Mouse (Mus musculus) forebrain, embryonic 14.5 days (tissue): ENCODE results near the gene Pcmt1. TPM values are rescaled to one million over a fixed set of nuclear protein-coding genes. Genes with fewer than 3 reads are reported as not detected.

Experiments
- ATAC-seq: fragments of 200-750 bp; cut with Nextera tagmentation; 2 replicates; pipeline ENCODE4 v1.8.0; 2017; ENCODE audit warnings: mild to moderate bottlenecking, moderate library complexity
- DNase-seq: peaks from one replicate; pipeline ENCODE4 v3.0.0-alpha.2; 2015; ENCODE audit warnings: low spot score
- H3K27ac ChIP-seq: fragments of 300-500 bp; sonication (generic); 2 replicates; pipeline ENCODE4 v1.5.1; 2014; ENCODE audit warnings: low read depth, mild to moderate bottlenecking, control low read depth, low read length, moderate library complexity
- H3K27me3 ChIP-seq: fragments of 300-500 bp; sonication (generic); replicated peaks from 2 replicates; pipeline ENCODE4 v1.6.1; 2014; ENCODE audit warnings: low read length, control low read depth, mixed read lengths; ENCODE audit not compliant: control insufficient read depth, insufficient read depth
- H3K36me3 ChIP-seq: fragments of 300-500 bp; sonication (generic); 2 replicates; pipeline ENCODE4 v1.6.1; 2014; ENCODE audit warnings: low read length, control low read depth; ENCODE audit not compliant: control insufficient read depth, insufficient read depth
- H3K4me1 ChIP-seq: fragments of 300-500 bp; sonication (generic); 2 replicates; pipeline ENCODE4 v1.6.1; 2014; ENCODE audit warnings: antibody characterized with exemption, low read length, control low read depth; ENCODE audit not compliant: control insufficient read depth, insufficient read depth
- H3K4me2 ChIP-seq: fragments of 300-500 bp; sonication (generic); 2 replicates; pipeline ENCODE4 v1.6.1; 2014; ENCODE audit warnings: mild to moderate bottlenecking, control low read depth, low read length
- H3K4me3 ChIP-seq: fragments of 300-500 bp; sonication (generic); 2 replicates; pipeline ENCODE4 v1.5.1; 2014; ENCODE audit warnings: low read depth, low read length, control low read depth
- H3K9ac ChIP-seq: fragments of 300-500 bp; sonication (generic); 2 replicates; pipeline ENCODE4 v1.6.1; 2014; ENCODE audit warnings: mild to moderate bottlenecking, low read length, control low read depth, moderate library complexity
- H3K9me3 ChIP-seq: fragments of 300-500 bp; sonication (generic); replicated peaks from 2 replicates; pipeline ENCODE4 v1.6.1; 2016; ENCODE audit warnings: low read length, control low read depth, mixed read lengths; ENCODE audit not compliant: control insufficient read depth
- WGBS: fragments of 180-500 bp; shearing (Covaris S2); extraction: QIAGEN DNeasy Blood & Tissue Kit; methylation state at CpG from one replicate; pipeline ENCODE4 v1.1.7; 2014; 5-methylcytosine and 5-hydroxymethylcytosine counted together
- polyA plus RNA-seq: library from polyadenylated mRNA; unstranded; fragments of >200 nt; fragmentation: Nextera tagmentation; extraction: Ambion mirVana; gene quantifications from 2 replicates; pipeline ENCODE4 v1.2.1, GENCODE M21; 2014

Pcmt1 gene
- polyA plus RNA-seq, 1 experiment from 2014 or later, result 172 TPM

GRCm38 (mm10) chr10:7611647-7612046 is 69.3 kb downstream of the Pcmt1 start:
- ATAC-seq (no peak), DNase-seq (no peak)
- H3K27ac ChIP-seq, result no peak overlapping the region
- H3K4me1 ChIP-seq, result no peaks in the 10 kb centered on the region
- no peak overlapping the region for H3K4me3 ChIP-seq
- 49% methylated on average over 6 of the region's 6 CpGs for WGBS
- H3K9ac ChIP-seq, result no peak overlapping the region
- H3K27me3 ChIP-seq, result no peaks in the 10 kb centered on the region
- H3K9me3 ChIP-seq, result peaks cover 4% of the 10 kb centered on the region
- H3K36me3 ChIP-seq, result peaks cover 14% of the 10 kb centered on the region
- H3K4me2 ChIP-seq, result no peak overlapping the region

DNA sequence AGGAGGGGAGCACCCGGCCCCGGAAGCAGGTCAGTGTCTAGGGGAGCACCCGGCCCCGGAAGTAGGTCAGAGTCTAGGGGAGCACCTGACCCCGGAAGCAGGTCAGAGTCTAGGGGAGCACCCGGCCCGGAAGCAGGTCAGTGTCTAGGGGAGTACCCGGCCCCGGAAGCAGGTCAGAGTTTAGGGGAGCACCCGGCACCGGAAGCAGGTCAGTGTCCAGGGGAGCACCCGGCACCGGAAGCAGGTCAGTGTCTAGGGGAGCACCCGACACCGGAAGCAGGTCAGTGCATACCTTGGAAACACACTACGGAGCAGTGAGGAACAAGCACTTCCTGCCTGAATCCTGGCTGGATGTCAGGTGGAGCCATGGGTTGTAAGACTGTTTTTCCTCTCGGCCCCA is 72.3 kb downstream of the Pcmt1 start:
- Histone ChIP-seq H3K4me2 (no peak overlapping the region), H3K4me3 (no peak overlapping the region), H3K27me3 (no peaks in the 10 kb centered on the region), H3K27ac (no peak overlapping the region), H3K4me1 (no peaks in the 10 kb centered on the region), H3K36me3 (peaks cover 14% of the 10 kb centered on the region), H3K9me3 (no peaks in the 10 kb centered on the region), H3K9ac (no peak overlapping the region)
- 93% methylated on average over 17 of the region's 17 CpGs for WGBS
- no peak for DNase-seq
- no peak for ATAC-seq

- DNase-seq, result no peak
- no peak for ATAC-seq
- H3K4me1 ChIP-seq, result no peaks in the 10 kb centered on the region
- no peak overlapping the region for H3K4me3 ChIP-seq
- H3K36me3 ChIP-seq, result peaks cover 18% of the 10 kb centered on the region
- no peaks in the 10 kb centered on the region for H3K9me3 ChIP-seq
- H3K9ac ChIP-seq, result no peak overlapping the region
- no peak overlapping the region for H3K27ac ChIP-seq
- no peak overlapping the region for H3K4me2 ChIP-seq
- WGBS, result 91% methylated on average over 2 of the region's 2 CpGs
- no peaks in the 10 kb centered on the region for H3K27me3 ChIP-seq
Measured at GRCm38 (mm10) chr10:7606437-7606836, 74.5 kb downstream of the Pcmt1 start.

DNA sequence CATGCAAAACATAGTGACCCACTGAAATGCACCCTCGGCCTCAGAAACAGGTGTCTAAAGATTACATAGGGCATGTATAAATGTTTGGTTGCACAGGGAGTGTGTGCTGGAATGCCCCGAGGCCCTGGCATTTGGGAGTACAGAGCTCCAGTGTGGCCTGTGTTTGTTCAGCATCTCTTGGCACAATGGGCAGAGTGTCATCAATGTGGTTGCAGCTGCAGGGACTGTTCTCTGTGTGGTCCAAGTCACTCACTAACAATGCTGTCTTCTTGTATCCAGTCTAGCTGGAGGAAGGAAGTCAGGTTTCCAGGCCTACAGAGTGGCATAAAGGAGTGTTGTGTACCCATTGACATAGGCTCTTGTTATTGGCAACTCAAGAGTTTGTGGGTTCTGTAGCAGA is 75.8 kb downstream of the Pcmt1 start:
- WGBS, result 84% methylated on average over 2 of the region's 2 CpGs
- Histone ChIP-seq H3K27ac (no peak overlapping the region), H3K4me2 (no peak overlapping the region), H3K9me3 (no peaks in the 10 kb centered on the region), H3K27me3 (no peaks in the 10 kb centered on the region), H3K4me1 (no peaks in the 10 kb centered on the region), H3K9ac (no peak overlapping the region), H3K36me3 (peaks cover 18% of the 10 kb centered on the region), H3K4me3 (no peak overlapping the region)
- ATAC-seq (no peak), DNase-seq (no peak)

DNA sequence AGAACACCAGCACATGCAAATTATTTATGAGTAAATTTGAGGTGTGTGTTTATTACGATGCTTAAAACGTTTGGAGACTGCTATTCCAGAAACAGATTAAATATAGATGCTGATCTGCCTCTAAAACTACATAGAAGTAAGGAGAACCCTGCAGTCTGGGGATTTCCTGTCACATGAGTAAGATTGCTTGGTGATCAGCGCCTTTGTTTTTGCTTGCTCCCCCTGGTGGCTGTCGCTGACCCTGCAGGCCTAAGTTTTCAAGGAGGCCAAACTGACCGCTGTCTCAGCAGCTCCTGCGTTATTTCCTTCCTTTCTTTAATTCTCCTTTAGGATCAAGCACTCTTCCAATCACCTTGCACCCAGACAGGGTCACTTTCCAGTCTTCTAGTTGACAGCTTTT is 80.3 kb downstream of the Pcmt1 start:
- H3K27ac ChIP-seq, result no peak overlapping the region
- H3K4me1 ChIP-seq, result no peaks in the 10 kb centered on the region
- peaks cover 9% of the 10 kb centered on the region; the same call in 1 of the 2 replicates for H3K36me3 ChIP-seq
- WGBS, result 7% methylated on average over 6 of the region's 6 CpGs
- H3K9me3 ChIP-seq, result no peaks in the 10 kb centered on the region
- H3K4me3 ChIP-seq, result no peak overlapping the region
- peak; percentile 70 for DNase-seq
- ATAC-seq, result no peak
- H3K9ac ChIP-seq, result no peak overlapping the region
- H3K4me2 ChIP-seq, result no peak overlapping the region
- no peaks in the 10 kb centered on the region for H3K27me3 ChIP-seq

DNA sequence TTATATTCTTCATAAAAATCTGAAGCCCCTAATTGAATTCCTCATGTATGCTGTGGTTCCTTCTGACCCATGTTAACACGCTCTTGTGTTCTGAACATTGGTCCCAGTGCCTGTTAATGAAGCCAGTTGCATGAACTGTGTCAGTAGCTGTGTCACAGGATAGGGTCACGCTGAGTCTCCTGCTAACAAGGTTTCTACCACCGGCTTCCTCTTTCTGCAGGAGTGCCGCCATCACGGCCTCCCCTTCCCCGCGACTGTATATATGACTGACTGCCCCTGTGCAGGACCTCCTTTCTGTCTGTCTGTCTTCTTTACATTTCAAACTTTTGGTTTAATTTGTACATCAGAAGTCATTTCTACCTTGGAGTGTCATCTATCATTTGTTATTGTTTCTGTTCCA is 82.8 kb downstream of the Pcmt1 start:
- Histone ChIP-seq H3K36me3 (peaks cover 9% of the 10 kb centered on the region; the same call in 1 of the 2 replicates), H3K9ac (no peak overlapping the region), H3K4me3 (no peak overlapping the region), H3K4me2 (no peak overlapping the region), H3K9me3 (no peaks in the 10 kb centered on the region), H3K27ac (no peak overlapping the region), H3K4me1 (no peaks in the 10 kb centered on the region), H3K27me3 (no peaks in the 10 kb centered on the region)
- no peak for ATAC-seq
- DNase-seq, result no peak
- WGBS, result 95% methylated on average over 7 of the region's 7 CpGs

DNA sequence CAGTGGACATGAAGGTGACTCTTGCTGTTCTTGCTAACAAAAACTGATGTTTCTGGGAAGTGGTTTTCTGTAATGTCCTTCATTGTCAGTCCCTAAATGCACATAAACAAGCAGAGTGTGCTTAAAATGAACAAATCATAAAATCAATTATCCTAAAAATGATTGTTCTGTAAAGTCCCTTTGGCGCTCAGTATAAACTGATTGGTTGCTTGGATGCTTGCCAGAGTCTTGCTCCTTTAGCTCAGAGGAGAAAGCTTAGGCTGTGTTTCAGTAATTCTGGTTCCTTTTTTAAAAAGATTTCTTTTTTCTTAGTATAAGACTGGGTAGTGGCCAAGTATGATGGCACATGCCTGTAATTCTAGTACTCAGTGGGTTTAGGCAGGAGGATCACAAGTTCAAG is 84.7 kb downstream of the Pcmt1 start:
- H3K4me1 ChIP-seq, result peaks cover 7% of the 10 kb centered on the region
- H3K27me3 ChIP-seq, result peaks cover 2% of the 10 kb centered on the region; the same call in 1 of the 2 replicates
- ATAC-seq (no peak), DNase-seq (peak; percentile 35)
- H3K4me3 ChIP-seq, result no peak overlapping the region
- WGBS, result 56% methylated on average over 1 of the region's 1 CpGs
- peaks cover 4% of the 10 kb centered on the region; the same call in 1 of the 2 replicates for H3K36me3 ChIP-seq
- no peaks in the 10 kb centered on the region for H3K9me3 ChIP-seq
- H3K4me2 ChIP-seq, result no peak overlapping the region
- H3K27ac ChIP-seq, result no peak overlapping the region
- no peak overlapping the region for H3K9ac ChIP-seq

DNA sequence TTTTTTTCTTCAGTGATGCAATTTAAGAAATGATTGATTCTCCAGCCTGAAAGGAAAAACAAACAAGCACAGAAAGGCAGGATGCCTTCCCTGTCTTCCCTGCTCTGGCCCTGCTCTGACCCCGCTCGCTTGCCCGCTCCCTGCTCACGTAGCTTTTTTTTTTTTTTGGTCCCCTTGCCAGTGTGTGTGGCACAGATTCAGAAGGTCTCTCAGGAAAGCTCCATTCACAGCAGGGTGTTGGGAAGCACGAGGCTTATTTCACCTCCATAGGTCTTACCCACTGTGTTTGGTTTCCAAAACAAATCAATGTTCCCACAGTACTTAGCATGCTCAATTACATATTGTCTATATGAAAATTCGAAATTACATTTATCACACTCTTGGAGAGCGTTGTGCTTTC is 86.1 kb downstream of the Pcmt1 start:
- no peak for ATAC-seq
- Histone ChIP-seq H3K4me1 (peaks cover 15% of the 10 kb centered on the region), H3K4me2 (no peak overlapping the region), H3K4me3 (no peak overlapping the region), H3K9me3 (no peaks in the 10 kb centered on the region), H3K27ac (no peak overlapping the region), H3K36me3 (peaks cover 4% of the 10 kb centered on the region; the same call in 1 of the 2 replicates), H3K27me3 (peaks cover 2% of the 10 kb centered on the region; the same call in 1 of the 2 replicates), H3K9ac (no peak overlapping the region)
- WGBS, result 55% methylated on average over 7 of the region's 7 CpGs
- DNase-seq, result no peak

GRCm38 (mm10) chr10:7590792-7591191 is 90.1 kb downstream of the Pcmt1 start:
- H3K36me3 ChIP-seq, result no peaks in the 10 kb centered on the region
- ATAC-seq, result no peak
- H3K27me3 ChIP-seq, result peaks cover 2% of the 10 kb centered on the region; the same call in 1 of the 2 replicates
- DNase-seq, result peak; percentile 11
- no peak overlapping the region for H3K27ac ChIP-seq
- H3K4me3 ChIP-seq, result peak overlapping the region; percentile 77
- H3K4me1 ChIP-seq, result peaks cover 15% of the 10 kb centered on the region
- H3K9me3 ChIP-seq, result no peaks in the 10 kb centered on the region
- peak overlapping the region; percentile 97 for H3K4me2 ChIP-seq
- peak overlapping the region; percentile 78; the same call in 1 of the 2 replicates for H3K9ac ChIP-seq
- 6% methylated on average over 8 of the region's 8 CpGs for WGBS
